Mouse (Mus musculus): ENCODE data around the gene Vmn1r58.
"Not testable (repeated sequence)": the region's sequence is repeated elsewhere in the genome, so short reads cannot be mapped to it uniquely, and the experiment has no call there.

Vmn1r58 gene

DNA sequence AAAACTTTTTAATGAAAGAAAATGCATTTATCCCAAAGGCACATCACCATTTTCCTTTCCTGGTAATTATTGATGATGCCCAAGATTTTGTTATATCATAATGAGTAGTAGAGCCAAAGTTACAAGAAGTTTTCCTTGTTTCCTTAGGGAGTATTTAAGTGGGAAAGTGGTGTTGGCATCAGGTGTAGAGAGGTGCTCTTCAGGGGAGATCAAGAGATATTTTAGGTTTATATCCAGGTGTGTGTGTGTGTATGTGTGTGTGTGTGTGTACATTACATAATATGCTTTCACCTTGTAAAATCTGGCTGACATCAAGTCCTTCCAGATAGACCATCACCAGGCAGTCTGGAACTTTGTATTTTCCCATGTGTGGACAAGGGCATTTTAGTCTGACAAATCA is at the start of gene Vmn1r58:
Gene Vmn1r58 (minus strand): TSS at position 101 of the 400 bp plus-strand sequence.
- DNase-seq (ENCODE audit: extremely low spot score, low spot score) = not testable (repeated sequence)

- DNase-seq (ENCODE audit: extremely low spot score, low spot score) = no peak
Measured at GRCm38 (mm10) chr7:5456674-5457073, 43.5 kb upstream of the Vmn1r58 start, which contains the start of gene Vmn1r59. Gene Vmn1r59 (minus strand): TSS chr7:5456774.

DNA sequence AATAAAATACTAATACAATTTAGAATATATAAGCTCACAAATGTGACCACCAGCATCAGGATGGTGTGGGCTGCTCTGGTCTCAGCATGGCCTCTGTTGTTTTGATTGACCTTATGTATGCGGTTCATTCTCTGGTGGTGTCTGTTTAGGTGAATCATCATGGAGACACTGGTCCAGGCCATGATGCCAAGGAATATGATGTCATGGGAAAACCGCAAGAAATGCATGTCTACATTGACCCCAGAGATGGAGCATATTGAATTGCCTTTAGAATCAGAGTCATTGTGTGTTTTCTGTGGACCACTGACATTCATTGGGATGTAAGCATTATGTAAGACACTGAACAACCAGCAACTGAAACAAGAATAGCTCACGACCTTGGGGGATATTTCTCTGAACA is 40.8 kb upstream of the Vmn1r58 start:
- not testable (repeated sequence) for DNase-seq (ENCODE audit: extremely low spot score, low spot score)

- no peak for DNase-seq (ENCODE audit: extremely low spot score, low spot score)
Measured at GRCm38 (mm10) chr7:5448627-5449026, 35.4 kb upstream of the Vmn1r58 start.

DNA sequence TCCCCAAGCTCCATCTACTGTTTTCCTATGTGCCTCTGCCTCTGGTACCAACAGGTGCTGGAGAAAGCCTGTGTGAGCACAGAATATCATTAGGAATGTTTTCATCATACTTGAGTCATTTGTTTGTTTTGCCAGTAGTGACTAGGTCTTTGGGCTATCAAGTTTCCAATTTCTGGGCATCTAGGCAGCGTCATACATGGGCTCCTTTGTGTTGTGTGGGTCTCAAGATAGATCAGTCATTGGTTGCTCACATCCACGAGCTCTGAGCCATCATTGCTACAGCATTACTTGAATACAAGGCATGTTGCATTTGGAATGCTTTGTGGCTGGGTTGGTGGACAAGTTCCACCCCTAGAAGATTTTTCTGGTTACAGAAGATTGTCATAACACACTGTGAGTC is 7.0 kb downstream of the Vmn1r58 start:
- DNase-seq (ENCODE audit: extremely low spot score, low spot score) = no peak

DNA sequence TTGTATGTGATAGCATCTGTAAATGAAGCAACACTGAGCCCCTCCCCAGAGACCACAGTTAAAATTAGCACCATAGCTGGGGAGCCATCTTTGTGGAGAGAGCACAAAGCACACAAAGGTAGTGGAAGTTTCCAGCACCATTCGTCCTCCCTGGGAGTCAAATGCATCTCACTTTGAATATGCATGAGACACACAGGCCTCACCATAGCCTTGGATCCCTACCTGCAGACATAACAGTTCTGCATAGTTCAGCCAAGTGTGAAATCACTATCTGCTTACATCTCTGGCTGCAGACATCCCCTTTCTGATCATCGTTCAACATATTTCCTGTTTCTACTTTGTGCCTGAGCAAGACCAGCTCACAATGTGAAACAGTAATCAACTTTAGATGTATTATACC is 46.5 kb downstream of the Vmn1r58 start:
- no peak for DNase-seq (ENCODE audit: extremely low spot score, low spot score)

- DNase-seq (ENCODE audit: extremely low spot score, low spot score) = no peak
Measured at GRCm38 (mm10) chr7:5363599-5363998, 49.6 kb downstream of the Vmn1r58 start.

Data from neural tube, embryonic 10.5 days (tissue).